Mouse (Mus musculus) heart, postnatal 36 days (tissue): ENCODE results near the gene Fam49a. TPM values are rescaled to one million over a fixed set of nuclear protein-coding genes. Genes with fewer than 3 reads are reported as not detected.
"Not testable (repeated sequence)": the region's sequence is repeated elsewhere in the genome, so short reads cannot be mapped to it uniquely, and the experiment has no call there.

Source experiments
- DNase-seq, 2 experiments: peaks; one replicate each; pipeline ENCODE4 v3.0.0; 2021 to 2022
- intact Hi-C: fragments of 180-260 bp; cut with DNase I; formaldehyde crosslinking; loops from one replicate; pipeline ENCODE4 v1.15.1; 2025
- total RNA-seq, 2 experiments: library from RNA; stranded (reverse); gene quantifications; 2 replicates each; pipeline ENCODE4 v1.2.3; 2021

Fam49a gene
- total RNA-seq, 2 experiments from 2014 or later: 8.6 to 10.5 TPM

- DNase-seq: no peak
- intact Hi-C loops: no loop called here
Observed at GRCm38 (mm10) chr12:12306214-12306613, 44.3 kb downstream of the Fam49a start.

GRCm38 (mm10) chr12:12306814-12307213, 44.9 kb downstream of the Fam49a start:
- no peak for DNase-seq
- intact Hi-C loops: no loop called here

GRCm38 (mm10) chr12:12307245-12307644, 45.3 kb downstream of the Fam49a start:
- intact Hi-C loops: no loop called here
- no peak for DNase-seq

GRCm38 (mm10) chr12:12313437-12313836, 51.5 kb downstream of the Fam49a start:
- intact Hi-C loops: loop anchor here (10.0 kb wide), 1 partner anchor 999 kb away; no protein-coding TSS in a partner anchor
- DNase-seq: peak in 1 of 2 experiments; percentile 44

GRCm38 (mm10) chr12:12313919-12314318, 52.0 kb downstream of the Fam49a start:
- intact Hi-C loops: loop anchor here (10.0 kb wide), 1 partner anchor 999 kb away; no protein-coding TSS in a partner anchor
- no peak for DNase-seq

- intact Hi-C loops: loop anchor here (10.0 kb wide), 1 partner anchor 1000 kb away; no protein-coding TSS in a partner anchor
Observed at GRCm38 (mm10) chr12:12314326-12314725, 52.4 kb downstream of the Fam49a start.

GRCm38 (mm10) chr12:12315011-12315410, 53.1 kb downstream of the Fam49a start:
- intact Hi-C loops: loop anchor here (10.0 kb wide), 1 partner anchor 1000 kb away; no protein-coding TSS in a partner anchor
- peak; percentile 40 to 51 for DNase-seq

More at GRCm38 (mm10) chr12:12314326-12314725, 52.4 kb downstream of the Fam49a start:
- no peak for DNase-seq

- intact Hi-C loops: loop anchor here (2.0 to 10.0 kb wide), 2 partner anchors 54 to 1002 kb away; partner anchors contain the start of gene Fam49a
- peak in 1 of 2 experiments; percentile 40 for DNase-seq
Observed at GRCm38 (mm10) chr12:12316956-12317355, 55.0 kb downstream of the Fam49a start.

GRCm38 (mm10) chr12:12317606-12318005, 55.7 kb downstream of the Fam49a start:
- peak in 1 of 2 experiments; percentile 1 for DNase-seq
- intact Hi-C loops: loop anchor here (1.0 to 10.0 kb wide), 3 partner anchors 55 to 1003 kb away; partner anchors contain the start of gene Fam49a

GRCm38 (mm10) chr12:12318140-12318734, 56.3 kb downstream of the Fam49a start:
- intact Hi-C loops: loop anchor here (1.0 to 10.0 kb wide), 2 partner anchors 142 to 1003 kb away; no protein-coding TSS in a partner anchor
- DNase-seq: peak; percentile 1 to 43

- DNase-seq: no peak
- intact Hi-C loops: loop anchor here (5.0 kb wide), 1 partner anchor 622 kb away; the partner anchor contains the start of gene Mycn
Observed at GRCm38 (mm10) chr12:12320693-12321092, 58.8 kb downstream of the Fam49a start.

GRCm38 (mm10) chr12:12321111-12321510, 59.2 kb downstream of the Fam49a start:
- intact Hi-C loops: loop anchor here (5.0 kb wide), 1 partner anchor 621 kb away; the partner anchor contains the start of gene Mycn
- no peak for DNase-seq

GRCm38 (mm10) chr12:12323084-12323483, 61.1 kb downstream of the Fam49a start:
- intact Hi-C loops: loop anchor here (2.0 to 5.0 kb wide), 3 partner anchors 74 to 619 kb away; partner anchors contain the start of gene Mycn

GRCm38 (mm10) chr12:12323616-12324223, 61.8 kb downstream of the Fam49a start:
- intact Hi-C loops: loop anchor here (1.0 to 5.0 kb wide), 4 partner anchors 73 to 892 kb away; partner anchors contain the start of gene Mycn
- peak; percentile 90 to 96 for DNase-seq

More at GRCm38 (mm10) chr12:12323084-12323483, 61.1 kb downstream of the Fam49a start:
- no peak for DNase-seq

GRCm38 (mm10) chr12:12324266-12324665, 62.3 kb downstream of the Fam49a start:
- DNase-seq: not testable (repeated sequence)
- intact Hi-C loops: loop anchor here (1.0 to 5.0 kb wide), 2 partner anchors 618 to 891 kb away; partner anchors contain the start of gene Mycn

GRCm38 (mm10) chr12:12333526-12334310, 71.8 kb downstream of the Fam49a start:
- intact Hi-C loops: no loop called here
- DNase-seq: no peak

- intact Hi-C loops: no loop called here
- DNase-seq: no peak
Observed at GRCm38 (mm10) chr12:12334486-12334885, 72.5 kb downstream of the Fam49a start.

- intact Hi-C loops: no loop called here
- DNase-seq: no peak
Observed at GRCm38 (mm10) chr12:12335566-12335965, 73.6 kb downstream of the Fam49a start.

- DNase-seq: no peak
- intact Hi-C loops: no loop called here
Observed at GRCm38 (mm10) chr12:12337378-12337777, 75.4 kb downstream of the Fam49a start.

- no peak for DNase-seq
- intact Hi-C loops: no loop called here
Observed at GRCm38 (mm10) chr12:12343320-12343719, 81.4 kb downstream of the Fam49a start.
